Mouse (Mus musculus): ENCODE data around the gene Kiss1. TPM values are rescaled to one million over a fixed set of nuclear protein-coding genes. Genes with fewer than 3 reads are reported as not detected.

Kiss1 gene
- polyA plus RNA-seq, 1 experiment from 2014 or later, result not detected

DNA sequence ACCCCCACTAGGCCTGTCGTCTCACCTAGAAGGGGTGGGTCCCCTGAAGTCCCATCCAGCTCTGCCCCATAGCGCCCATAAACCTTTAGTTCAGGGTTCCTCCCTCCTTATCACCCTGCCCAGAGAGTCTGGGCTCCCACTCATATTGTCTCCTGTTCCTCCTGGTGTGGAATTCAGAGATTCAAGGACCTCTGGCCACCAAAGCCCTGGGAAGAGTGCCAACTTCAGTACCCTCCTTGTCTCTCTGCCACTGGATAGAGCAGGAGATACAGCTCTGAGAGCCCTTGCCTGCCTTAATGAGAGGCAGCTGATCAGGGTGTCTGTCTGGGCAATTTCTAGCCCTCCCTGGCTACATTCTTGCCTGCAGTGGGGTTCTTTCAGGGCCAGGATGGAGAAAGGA lies 43.2 kb downstream of the Kiss1 start:
- Histone ChIP-seq H3K9me3 (ENCODE audit: low read length) (no peaks in the 10 kb centered on the region), H3K36me3 (ENCODE audit: insufficient read depth, low read length) (no peaks in the 10 kb centered on the region), H3K27me3 (ENCODE audit: insufficient read depth, low read length) (peaks cover 19% of the 10 kb centered on the region), H3K4me2 (replicated peaks; ENCODE audit: low read depth, low read length) (no peak overlapping the region), H3K4me3 (ENCODE audit: low read length) (no peak overlapping the region), H3K9ac (replicated peaks; ENCODE audit: low read length) (no peak overlapping the region), H3K27ac (ENCODE audit: low read length) (no peak overlapping the region), H3K4me1 (ENCODE audit: insufficient read depth, low read length) (peaks cover 23% of the 10 kb centered on the region)
- ATAC-seq (ENCODE audit: low FRiP score, low TSS enrichment), result no peak
- WGBS, result 65% methylated on average over 2 of the region's 2 CpGs

DNA sequence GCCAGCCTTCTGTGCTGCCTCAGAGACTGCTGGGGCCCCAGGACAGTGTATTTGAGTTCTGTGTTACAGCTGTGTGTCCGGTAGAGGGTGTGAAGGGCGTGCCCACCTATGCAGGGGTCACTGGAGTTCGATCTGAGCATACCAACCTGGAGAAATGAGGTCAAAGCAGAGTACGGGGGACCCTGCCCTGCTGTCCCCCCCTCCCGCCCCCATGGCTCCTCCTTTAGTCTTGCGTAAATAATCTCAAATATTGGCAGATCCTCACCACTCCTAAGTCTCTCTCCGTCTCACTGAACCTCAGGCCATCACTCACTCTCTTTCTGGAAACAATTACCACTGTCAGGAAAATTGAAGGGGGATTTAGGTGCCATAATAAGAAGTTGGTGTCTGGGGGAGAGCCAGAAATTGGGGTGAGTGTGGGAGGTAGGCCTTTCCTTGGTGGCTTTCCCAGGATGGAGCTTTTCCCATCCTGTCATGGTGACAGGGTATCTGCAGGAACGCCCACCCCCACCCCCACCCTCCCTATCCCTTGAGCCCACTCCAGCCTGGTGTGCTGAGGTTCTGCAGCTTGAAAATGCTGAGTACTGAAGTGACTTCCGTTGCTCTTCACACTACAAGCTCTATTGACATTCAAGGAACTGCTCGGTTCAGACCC lies 45.4 kb downstream of the Kiss1 start:
- H3K4me2 ChIP-seq (replicated peaks; ENCODE audit: low read depth, low read length), result no peak overlapping the region
- peaks cover 19% of the 10 kb centered on the region for H3K27me3 ChIP-seq (ENCODE audit: insufficient read depth, low read length)
- no peak overlapping the region for H3K9ac ChIP-seq (replicated peaks; ENCODE audit: low read length)
- peaks cover 23% of the 10 kb centered on the region for H3K4me1 ChIP-seq (ENCODE audit: insufficient read depth, low read length)
- H3K9me3 ChIP-seq (ENCODE audit: low read length), result no peaks in the 10 kb centered on the region
- no peak overlapping the region for H3K27ac ChIP-seq (ENCODE audit: low read length)
- no peak overlapping the region for H3K4me3 ChIP-seq (ENCODE audit: low read length)
- no peak for ATAC-seq (ENCODE audit: low FRiP score, low TSS enrichment)
- H3K36me3 ChIP-seq (ENCODE audit: insufficient read depth, low read length), result no peaks in the 10 kb centered on the region
- 44% methylated on average over 10 of the region's 10 CpGs for WGBS

DNA sequence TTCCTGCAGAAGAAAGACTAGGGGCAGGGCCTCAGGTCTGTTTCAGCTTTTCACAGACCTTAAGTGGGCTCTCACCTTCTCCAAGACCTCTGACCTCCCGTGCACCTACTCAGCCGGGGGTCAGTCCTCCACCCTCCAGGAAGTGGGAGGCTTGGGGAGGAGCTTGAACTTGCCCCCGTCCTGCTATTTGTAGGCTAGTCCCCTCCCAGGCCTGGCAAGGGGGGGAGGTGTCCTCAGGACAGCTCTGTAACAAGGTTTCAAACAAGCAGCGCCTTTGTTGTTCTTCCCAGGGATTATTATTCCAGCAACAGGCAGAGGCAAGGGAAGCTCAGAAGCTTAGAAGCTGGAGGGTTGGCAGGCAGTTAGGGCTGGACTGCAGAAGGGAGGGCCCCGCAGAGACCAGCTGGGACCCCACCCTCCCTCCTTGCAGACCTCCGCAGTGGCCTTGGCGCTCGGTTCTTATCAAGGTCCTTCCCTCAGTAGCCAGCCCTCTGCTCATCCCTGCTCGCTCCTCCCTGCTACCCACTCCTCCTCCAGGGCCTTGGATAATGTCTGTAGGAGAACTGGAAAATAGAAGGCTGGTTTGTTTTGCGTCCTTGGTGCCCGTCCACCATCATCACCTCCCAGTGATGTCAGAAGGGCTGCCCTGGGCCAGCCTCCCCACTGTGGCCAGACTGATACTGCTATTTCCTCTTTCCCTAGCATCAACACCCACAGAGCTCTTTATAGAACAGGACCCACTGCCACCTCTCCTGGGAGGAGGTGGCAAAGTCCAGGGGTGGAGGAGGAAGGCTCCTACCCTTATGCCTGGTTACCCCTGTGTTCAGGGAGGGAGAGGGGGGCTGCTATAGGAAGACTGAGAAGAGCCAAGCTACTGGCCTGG lies 46.2 kb downstream of the Kiss1 start:
- H3K36me3 ChIP-seq (ENCODE audit: insufficient read depth, low read length), result no peaks in the 10 kb centered on the region
- no peak for ATAC-seq (ENCODE audit: low FRiP score, low TSS enrichment)
- H3K4me1 ChIP-seq (ENCODE audit: insufficient read depth, low read length), result peaks cover 23% of the 10 kb centered on the region
- no peaks in the 10 kb centered on the region for H3K9me3 ChIP-seq (ENCODE audit: low read length)
- no peak overlapping the region for H3K9ac ChIP-seq (replicated peaks; ENCODE audit: low read length)
- H3K4me2 ChIP-seq (replicated peaks; ENCODE audit: low read depth, low read length), result no peak overlapping the region
- H3K4me3 ChIP-seq (ENCODE audit: low read length), result no peak overlapping the region
- peaks cover 19% of the 10 kb centered on the region for H3K27me3 ChIP-seq (ENCODE audit: insufficient read depth, low read length)
- WGBS, result 19% methylated on average over 11 of the region's 11 CpGs
- no peak overlapping the region for H3K27ac ChIP-seq (ENCODE audit: low read length)

DNA sequence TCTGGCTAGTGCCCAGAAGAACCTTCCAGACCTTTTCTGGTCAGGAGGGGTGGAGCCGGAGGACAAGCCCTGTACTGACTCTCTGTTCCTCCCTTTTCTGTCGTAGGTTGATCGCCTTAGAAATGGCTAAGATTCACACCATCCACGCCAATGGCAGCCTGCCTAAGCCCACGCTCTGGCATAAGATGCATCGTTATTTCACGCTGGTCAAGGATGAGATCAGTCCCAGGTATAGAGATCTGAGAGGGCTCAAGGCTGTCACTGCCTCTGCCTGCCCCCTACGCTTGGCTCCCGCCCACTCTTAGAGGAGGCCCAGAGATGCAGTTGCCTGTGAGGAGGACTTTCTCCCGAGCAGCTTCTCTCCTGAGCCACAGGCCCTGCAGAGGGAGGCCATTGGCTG lies 47.0 kb downstream of the Kiss1 start:
- Histone ChIP-seq H3K4me1 (ENCODE audit: insufficient read depth, low read length) (peaks cover 19% of the 10 kb centered on the region), H3K9ac (replicated peaks; ENCODE audit: low read length) (no peak overlapping the region), H3K4me3 (ENCODE audit: low read length) (no peak overlapping the region), H3K27ac (ENCODE audit: low read length) (no peak overlapping the region), H3K36me3 (ENCODE audit: insufficient read depth, low read length) (no peaks in the 10 kb centered on the region), H3K27me3 (ENCODE audit: insufficient read depth, low read length) (peaks cover 17% of the 10 kb centered on the region), H3K4me2 (replicated peaks; ENCODE audit: low read depth, low read length) (no peak overlapping the region), H3K9me3 (ENCODE audit: low read length) (no peaks in the 10 kb centered on the region)
- ATAC-seq (ENCODE audit: low FRiP score, low TSS enrichment), result no peak
- 62% methylated on average over 10 of the region's 10 CpGs for WGBS

DNA sequence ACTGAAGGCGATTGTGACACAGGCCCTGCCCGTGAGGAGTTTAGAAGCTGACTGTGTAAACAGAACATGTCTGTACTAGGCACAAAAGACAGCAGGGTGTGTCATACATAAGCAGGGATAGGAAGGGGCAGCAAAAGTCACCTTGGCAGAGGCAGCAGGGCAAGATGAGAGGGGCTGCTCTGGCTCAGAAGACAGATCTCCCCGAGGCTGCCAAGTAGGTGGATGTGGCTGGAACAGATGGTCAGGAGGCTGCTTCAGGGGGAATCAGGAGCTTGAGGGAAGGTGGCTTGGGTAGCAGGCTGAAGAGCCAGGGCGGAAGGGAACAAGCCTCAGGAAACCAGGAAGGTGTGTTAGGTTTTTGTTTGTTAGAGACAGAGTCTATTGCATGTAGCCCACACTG lies 48.7 kb downstream of the Kiss1 start:
- Histone ChIP-seq H3K27me3 (ENCODE audit: insufficient read depth, low read length) (peaks cover 2% of the 10 kb centered on the region), H3K4me1 (ENCODE audit: insufficient read depth, low read length) (peaks cover 11% of the 10 kb centered on the region), H3K4me2 (replicated peaks; ENCODE audit: low read depth, low read length) (no peak overlapping the region), H3K36me3 (ENCODE audit: insufficient read depth, low read length) (no peaks in the 10 kb centered on the region), H3K9me3 (ENCODE audit: low read length) (no peaks in the 10 kb centered on the region), H3K9ac (replicated peaks; ENCODE audit: low read length) (no peak overlapping the region), H3K4me3 (ENCODE audit: low read length) (no peak overlapping the region), H3K27ac (ENCODE audit: low read length) (no peak overlapping the region)
- WGBS, result 64% methylated on average over 4 of the region's 4 CpGs
- ATAC-seq (ENCODE audit: low FRiP score, low TSS enrichment), result no peak

DNA sequence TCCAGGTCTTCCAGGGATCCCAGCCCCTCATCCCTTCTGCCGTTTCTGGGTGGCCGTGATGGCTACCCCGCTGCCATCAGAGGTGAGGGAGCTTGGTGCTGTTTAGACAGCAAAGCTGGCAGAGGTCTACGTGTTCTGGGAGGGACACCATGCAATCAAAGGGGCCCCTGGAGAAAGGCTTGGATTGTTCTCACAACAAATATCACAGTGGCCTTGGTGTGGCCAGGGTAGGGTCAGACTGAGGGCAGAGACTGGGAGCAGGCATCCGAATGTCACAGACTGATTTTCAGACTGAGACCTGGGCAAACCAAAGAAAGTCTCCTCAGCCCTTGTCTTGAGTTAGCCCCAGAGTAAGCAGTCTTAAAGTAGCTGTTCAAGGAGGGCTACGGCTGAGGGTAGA lies 49.8 kb downstream of the Kiss1 start:
- whole genome bisulfite sequencing, result 79% methylated on average over 6 of the region's 6 CpGs
- Histone ChIP-seq H3K27ac (ENCODE audit: low read length) (no peak overlapping the region), H3K9me3 (ENCODE audit: low read length) (no peaks in the 10 kb centered on the region), H3K4me1 (ENCODE audit: insufficient read depth, low read length) (peaks cover 11% of the 10 kb centered on the region), H3K27me3 (ENCODE audit: insufficient read depth, low read length) (no peaks in the 10 kb centered on the region), H3K9ac (replicated peaks; ENCODE audit: low read length) (no peak overlapping the region), H3K4me2 (replicated peaks; ENCODE audit: low read depth, low read length) (no peak overlapping the region), H3K4me3 (ENCODE audit: low read length) (no peak overlapping the region), H3K36me3 (ENCODE audit: insufficient read depth, low read length) (no peaks in the 10 kb centered on the region)
- no peak for ATAC-seq (ENCODE audit: low FRiP score, low TSS enrichment)

DNA sequence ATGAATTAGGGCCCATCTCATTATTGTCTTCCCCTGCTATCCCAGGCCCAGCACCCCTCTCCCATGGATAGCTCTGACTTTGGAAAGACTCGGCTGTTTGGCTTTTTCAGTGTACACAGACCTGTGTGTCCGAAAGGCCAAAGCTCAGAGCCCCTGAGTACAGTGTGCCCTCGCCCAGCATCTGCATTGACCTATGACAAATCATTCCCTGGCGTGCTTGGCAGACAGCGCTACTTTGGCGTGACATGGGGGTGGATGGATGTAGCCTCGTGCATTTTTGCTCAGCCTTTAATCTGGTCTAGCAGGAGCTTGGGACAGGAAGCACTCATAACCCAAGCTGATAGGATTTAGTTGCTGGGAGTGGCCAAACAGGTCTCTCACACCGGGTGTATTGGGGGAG lies 50.4 kb downstream of the Kiss1 start:
- no peaks in the 10 kb centered on the region for H3K9me3 ChIP-seq (ENCODE audit: low read length)
- 44% methylated on average over 8 of the region's 8 CpGs for WGBS
- no peak overlapping the region for H3K4me3 ChIP-seq (ENCODE audit: low read length)
- no peak overlapping the region for H3K4me2 ChIP-seq (replicated peaks; ENCODE audit: low read depth, low read length)
- H3K4me1 ChIP-seq (ENCODE audit: insufficient read depth, low read length), result peaks cover 11% of the 10 kb centered on the region
- H3K36me3 ChIP-seq (ENCODE audit: insufficient read depth, low read length), result no peaks in the 10 kb centered on the region
- no peaks in the 10 kb centered on the region for H3K27me3 ChIP-seq (ENCODE audit: insufficient read depth, low read length)
- no peak overlapping the region for H3K9ac ChIP-seq (replicated peaks; ENCODE audit: low read length)
- H3K27ac ChIP-seq (ENCODE audit: low read length), result no peak overlapping the region
- ATAC-seq (ENCODE audit: low FRiP score, low TSS enrichment), result no peak

DNA sequence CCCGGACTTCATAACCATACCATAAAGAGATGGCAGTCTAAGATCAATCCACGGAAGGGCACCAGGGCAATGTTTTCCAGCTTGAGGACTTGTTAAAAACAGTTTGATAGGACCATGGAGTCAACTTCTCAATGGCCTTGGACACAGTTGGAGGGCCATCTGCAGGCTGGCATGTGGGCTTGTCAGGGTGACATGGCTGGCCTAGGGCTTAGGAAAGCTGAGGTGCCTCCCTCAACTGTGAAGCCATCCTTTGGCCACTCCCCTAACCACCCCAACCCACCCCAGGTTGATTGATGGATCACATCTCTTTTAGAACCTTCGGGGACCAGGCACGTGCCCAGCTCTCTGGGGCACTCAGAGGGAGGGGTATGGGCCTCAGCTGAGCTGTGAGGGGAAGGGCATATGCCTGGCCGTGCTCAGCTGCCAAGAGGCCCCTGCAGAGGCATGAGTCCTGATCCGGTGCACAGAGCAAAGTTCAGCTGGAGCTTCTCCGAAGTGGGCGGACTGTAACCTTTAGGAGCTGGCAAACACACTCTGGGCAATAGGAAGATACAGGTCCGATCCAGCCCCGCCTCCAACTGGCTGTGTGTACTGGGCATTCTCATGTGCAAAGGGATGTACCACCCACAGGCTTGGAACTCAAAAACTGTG lies 54.1 kb downstream of the Kiss1 start:
- Histone ChIP-seq H3K9ac (replicated peaks; ENCODE audit: low read length) (no peak overlapping the region), H3K36me3 (ENCODE audit: insufficient read depth, low read length) (no peaks in the 10 kb centered on the region), H3K4me3 (ENCODE audit: low read length) (no peak overlapping the region), H3K4me1 (ENCODE audit: insufficient read depth, low read length) (peaks cover 17% of the 10 kb centered on the region), H3K27me3 (ENCODE audit: insufficient read depth, low read length) (no peaks in the 10 kb centered on the region), H3K27ac (ENCODE audit: low read length) (no peak overlapping the region), H3K9me3 (ENCODE audit: low read length) (no peaks in the 10 kb centered on the region), H3K4me2 (replicated peaks; ENCODE audit: low read depth, low read length) (no peak overlapping the region)
- ATAC-seq (ENCODE audit: low FRiP score, low TSS enrichment), result peak; percentile 69
- 53% methylated on average over 10 of the region's 10 CpGs for WGBS

DNA sequence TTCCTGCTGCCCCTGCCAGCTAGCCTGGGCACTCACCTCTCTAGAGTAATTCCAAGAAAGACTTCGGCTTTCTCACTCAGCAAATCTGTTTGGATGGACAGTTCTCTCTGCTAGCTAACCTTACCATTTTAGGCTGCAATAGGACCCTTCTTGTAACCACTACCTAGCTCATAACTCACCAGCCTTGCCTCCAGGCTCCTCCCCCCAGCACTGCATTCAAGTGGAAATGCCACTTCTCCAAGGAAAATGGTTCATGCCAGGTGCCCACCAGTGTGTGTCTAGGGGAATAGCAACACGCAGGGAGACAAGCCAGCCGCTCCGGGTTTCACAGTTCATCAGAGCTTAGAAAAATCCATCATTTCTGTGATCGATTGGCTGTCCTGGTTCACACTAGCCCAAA lies 55.9 kb downstream of the Kiss1 start:
- Histone ChIP-seq H3K4me2 (replicated peaks; ENCODE audit: low read depth, low read length) (no peak overlapping the region), H3K36me3 (ENCODE audit: insufficient read depth, low read length) (no peaks in the 10 kb centered on the region), H3K27ac (ENCODE audit: low read length) (no peak overlapping the region), H3K27me3 (ENCODE audit: insufficient read depth, low read length) (no peaks in the 10 kb centered on the region), H3K4me1 (ENCODE audit: insufficient read depth, low read length) (peaks cover 21% of the 10 kb centered on the region), H3K4me3 (ENCODE audit: low read length) (no peak overlapping the region), H3K9ac (replicated peaks; ENCODE audit: low read length) (no peak overlapping the region), H3K9me3 (ENCODE audit: low read length) (no peaks in the 10 kb centered on the region)
- WGBS, result 70% methylated on average over 5 of the region's 5 CpGs
- ATAC-seq (ENCODE audit: low FRiP score, low TSS enrichment), result no peak

All from kidney, embryonic 16.5 days (tissue).